Mouse (Mus musculus) limb, embryonic 14.5 days (tissue): ENCODE measurements around the gene Spire2. TPM values are rescaled to one million over a fixed set of nuclear protein-coding genes. Genes with fewer than 3 reads are reported as not detected.
A peak's percentile ranks its signal among the peaks of the same experiment; 100 is the strongest.

Experiments
- ATAC-seq: fragments of 200-750 bp; cut with Nextera tagmentation; 2 replicates; pipeline ENCODE4 v1.8.0; 2017; ENCODE audit warnings: low read depth, moderate number of reproducible peaks, moderate TSS enrichment; ENCODE audit not compliant: low FRiP score
- DNase-seq: peaks from one replicate; pipeline ENCODE4 v3.0.0-alpha.2; 2015; ENCODE audit warnings: low spot score
- H3K27ac ChIP-seq: fragments of 300-500 bp; sonication (generic); replicated peaks from 2 replicates; pipeline ENCODE4 v1.5.1; 2014; ENCODE audit warnings: low read depth, mild to moderate bottlenecking, low read length, moderate library complexity, mixed read lengths
- H3K27me3 ChIP-seq: fragments of 300-500 bp; sonication (generic); 2 replicates; pipeline ENCODE4 v1.6.1; 2014; ENCODE audit warnings: low read length, mixed read lengths; ENCODE audit not compliant: control insufficient read depth, insufficient read depth
- H3K36me3 ChIP-seq: fragments of 300-500 bp; sonication (generic); 2 replicates; pipeline ENCODE4 v1.6.1; 2014; ENCODE audit warnings: mild to moderate bottlenecking, low read length, moderate library complexity, mixed read lengths; ENCODE audit not compliant: control insufficient read depth, insufficient read depth
- H3K4me1 ChIP-seq: fragments of 300-500 bp; sonication (generic); 2 replicates; pipeline ENCODE4 v1.6.1; 2014; ENCODE audit warnings: antibody characterized with exemption, low read length, mixed read lengths; ENCODE audit not compliant: control insufficient read depth, insufficient read depth
- H3K4me2 ChIP-seq: fragments of 300-500 bp; sonication (generic); replicated peaks from 2 replicates; pipeline ENCODE4 v1.6.1; 2014; ENCODE audit warnings: low read depth, mild to moderate bottlenecking, low read length, moderate library complexity; ENCODE audit not compliant: severe bottlenecking
- H3K4me3 ChIP-seq: fragments of 300-500 bp; sonication (generic); replicated peaks from 2 replicates; pipeline ENCODE4 v1.5.1; 2014; ENCODE audit warnings: low read length
- H3K9ac ChIP-seq: fragments of 300-500 bp; sonication (generic); 2 replicates; pipeline ENCODE4 v1.6.1; 2014; ENCODE audit warnings: mild to moderate bottlenecking, low read depth, low read length, moderate library complexity; ENCODE audit not compliant: severe bottlenecking
- H3K9me3 ChIP-seq: fragments of 300-500 bp; sonication (generic); 2 replicates; pipeline ENCODE4 v1.6.1; 2016; ENCODE audit warnings: low read length; ENCODE audit not compliant: control insufficient read depth
- POLR2A ChIP-seq: fragments of 200-500 bp; IDR thresholded peaks from 2 replicates; pipeline ENCODE4 v1.8.0; 2012; ENCODE audit warnings: inconsistent platforms, mild to moderate bottlenecking, moderate library complexity, borderline replicate concordance; ENCODE audit not compliant: insufficient read depth, insufficient read length; ENCODE audit errors: extremely low read depth
- WGBS: fragments of 180-500 bp; shearing (Covaris S2); extraction: QIAGEN DNeasy Blood & Tissue Kit; methylation state at CpG from one replicate; pipeline ENCODE4 v1.1.7; 2014; 5-methylcytosine and 5-hydroxymethylcytosine counted together
- polyA plus RNA-seq, 2 experiments: library from polyadenylated mRNA; depleted of rRNA in 1 of 2; stranded (reverse) in 1 of 2; unstranded in 1 of 2; fragments of >200 nt; fragmentation: Nextera tagmentation in 1 of 2; extraction: Ambion mirVana in 1 of 2; gene quantifications; 2 replicates each; pipeline versions ENCODE4 v1.2.1 to v1.2.3; 2012 to 2014

The Spire2 gene
- polyA plus RNA-seq, 2 experiments: 0.67 to 1.2 TPM

DNA sequence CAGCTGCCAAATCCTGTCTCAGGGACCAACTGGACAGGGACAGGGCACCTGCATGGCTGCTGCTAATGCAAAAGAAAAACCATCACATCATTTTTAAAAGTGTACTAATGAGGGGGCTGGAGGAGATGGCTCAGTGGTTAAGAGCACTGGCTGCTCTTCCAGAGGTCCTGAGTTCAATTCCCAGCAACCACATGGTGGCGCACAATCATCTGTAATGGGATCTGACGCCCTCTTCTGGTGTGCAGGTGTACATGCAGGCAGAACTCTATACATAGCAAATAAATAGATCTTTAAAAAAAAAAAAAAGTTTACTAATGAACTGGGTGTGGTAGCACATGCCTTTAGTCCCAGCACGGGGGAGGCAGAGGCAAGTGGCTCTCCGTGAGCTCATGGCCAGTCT lies 23.8 kb upstream of the Spire2 start:
- no peak for TF ChIP-seq POLR2A
- ATAC-seq (no peak), DNase-seq (no peak)
- H3K9ac ChIP-seq: no peak overlapping the region
- H3K4me3 ChIP-seq: no peak overlapping the region
- peaks cover 16% of the 10 kb centered on the region for H3K36me3 ChIP-seq
- H3K27ac ChIP-seq: no peak overlapping the region
- no peaks in the 10 kb centered on the region for H3K9me3 ChIP-seq
- WGBS: 75% methylated on average over 4 of the region's 4 CpGs
- H3K4me1 ChIP-seq: no peaks in the 10 kb centered on the region
- H3K4me2 ChIP-seq: no peak overlapping the region
- H3K27me3 ChIP-seq: no peaks in the 10 kb centered on the region

DNA sequence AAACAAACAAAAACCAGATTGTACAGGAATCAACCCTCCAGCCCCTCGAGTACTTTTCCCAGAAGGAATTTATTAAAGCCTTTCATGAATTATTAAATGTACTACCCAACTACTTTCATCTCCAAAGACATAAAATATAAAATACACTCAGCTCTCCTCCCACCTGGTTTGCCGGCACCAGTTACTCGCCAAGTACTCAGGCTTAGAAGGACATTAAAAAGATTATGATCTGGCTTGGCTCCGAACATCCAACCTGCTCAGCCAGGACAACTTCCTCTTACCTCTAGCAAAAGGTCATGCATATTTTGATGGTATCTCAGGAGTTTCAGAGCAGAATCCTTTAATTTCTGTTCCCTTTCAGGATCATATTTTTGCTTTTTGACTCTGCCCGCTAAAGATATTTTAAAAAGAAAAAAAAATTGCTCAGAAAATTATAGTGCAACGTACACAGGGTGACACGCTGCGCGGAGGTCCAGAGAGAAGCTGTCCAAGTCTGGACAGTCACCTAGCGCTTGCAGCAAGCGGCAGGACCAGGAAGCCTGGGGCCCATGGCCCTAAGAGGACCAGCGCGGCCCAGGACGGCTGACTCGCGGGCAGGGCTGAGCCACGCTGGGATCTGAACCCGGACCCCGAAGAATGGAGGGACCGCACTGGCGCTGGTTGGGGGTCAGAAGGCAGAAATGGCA lies 14.6 kb upstream of the Spire2 start:
- no peak for DNase-seq
- ATAC-seq: peak; percentile 59; the same call in 1 of the 2 replicates
- no peaks in the 10 kb centered on the region for H3K27me3 ChIP-seq
- no peaks in the 10 kb centered on the region for H3K36me3 ChIP-seq
- H3K4me2 ChIP-seq: peak overlapping the region; percentile 83
- peaks cover 4% of the 10 kb centered on the region; the same call in 1 of the 2 replicates for H3K4me1 ChIP-seq
- TF ChIP-seq POLR2A: no peak
- WGBS: 5% methylated on average over 16 of the region's 21 CpGs
- H3K9ac ChIP-seq: peak overlapping the region; percentile 64
- no peak overlapping the region for H3K27ac ChIP-seq
- H3K4me3 ChIP-seq: peak overlapping the region; percentile 57
- H3K9me3 ChIP-seq: no peaks in the 10 kb centered on the region

DNA sequence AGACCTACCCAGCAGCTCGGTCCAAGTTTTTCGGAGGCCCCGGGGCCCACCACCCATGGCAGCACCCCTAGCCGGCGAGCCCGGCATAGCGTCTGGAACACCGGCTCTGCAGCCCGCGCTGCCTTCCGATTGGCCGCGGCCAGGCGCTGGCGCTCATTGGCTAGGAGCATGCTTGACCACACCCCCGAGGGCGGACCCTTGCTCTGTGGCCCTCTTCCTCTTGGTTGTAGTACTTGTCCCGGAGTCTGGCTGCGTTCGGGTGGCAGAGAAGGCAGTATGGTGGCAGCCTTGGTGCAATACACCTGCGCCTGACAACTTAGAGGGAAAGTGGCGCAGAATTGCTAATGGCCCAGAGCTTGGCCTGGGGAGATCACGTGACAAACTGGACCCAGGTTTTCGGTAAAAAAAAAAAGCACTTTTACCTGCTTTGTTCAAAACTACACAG lies 14.0 kb upstream of the Spire2 start, which contains the start of gene Fanca:
Gene Fanca (minus strand): TSS at position 110 of the 445 bp plus-strand sequence.
- peak; percentile 100 for ATAC-seq

DNA sequence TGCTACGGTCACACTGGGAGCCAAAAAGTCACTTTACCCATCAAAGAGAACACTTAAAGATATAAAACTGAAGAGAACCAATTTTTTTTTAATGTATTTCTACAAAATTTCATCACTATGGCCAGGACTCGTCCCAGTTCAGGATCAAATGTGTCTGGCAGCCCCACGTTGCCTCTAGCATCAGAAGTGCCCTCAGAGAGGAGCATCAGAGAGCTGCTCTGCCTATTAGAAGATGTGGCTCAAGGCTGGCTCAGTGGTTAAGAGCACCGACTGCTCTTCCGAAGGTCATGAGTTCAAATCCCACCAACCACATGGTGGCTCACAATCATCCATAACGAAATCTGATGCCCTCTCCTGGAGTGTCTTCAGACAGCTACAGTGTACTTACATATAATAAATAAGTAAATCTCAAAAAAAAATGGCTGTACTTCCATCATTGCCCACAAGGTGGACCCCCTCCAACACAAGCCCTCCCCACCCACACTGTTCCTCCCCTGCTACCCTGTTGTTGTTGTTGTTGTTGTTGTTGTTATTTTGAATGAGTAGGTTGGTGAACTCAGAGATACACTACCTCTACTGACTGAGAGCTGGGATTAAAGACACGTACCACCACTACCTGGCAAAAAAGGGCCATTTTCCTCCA lies 12.9 kb upstream of the Spire2 start:
- H3K36me3 ChIP-seq: no peaks in the 10 kb centered on the region
- peaks cover 4% of the 10 kb centered on the region; the same call in 1 of the 2 replicates for H3K4me1 ChIP-seq
- no peak for TF ChIP-seq POLR2A
- no peak overlapping the region for H3K9ac ChIP-seq
- DNase-seq (peak; percentile 39), ATAC-seq (no peak)
- H3K9me3 ChIP-seq: no peaks in the 10 kb centered on the region
- H3K4me3 ChIP-seq: no peak overlapping the region
- 30% methylated on average over 7 of the region's 7 CpGs for WGBS
- no peak overlapping the region for H3K27ac ChIP-seq
- H3K27me3 ChIP-seq: no peaks in the 10 kb centered on the region
- no peak overlapping the region for H3K4me2 ChIP-seq

More for the DNA sequence above, 14.0 kb upstream of the Spire2 start, which contains the start of gene Fanca:
- H3K4me2 ChIP-seq: peak within 1 kb of the TSS; percentile 83
- peak within 1 kb of the TSS; percentile 64 for H3K9ac ChIP-seq
- 0 out of 2 replicates have a peak, but pooled peaks have one; percentile 8 for TF ChIP-seq POLR2A
- no peaks in the 10 kb centered on the region for H3K36me3 ChIP-seq
- H3K27me3 ChIP-seq: no peaks in the 10 kb centered on the region
- H3K4me1 ChIP-seq: peaks cover 4% of the 10 kb centered on the region; the same call in 1 of the 2 replicates
- no peaks in the 10 kb centered on the region for H3K9me3 ChIP-seq
- DNase-seq: peak; percentile 96
- under 1% methylated on average over 16 of the region's 24 CpGs for WGBS
- peak within 1 kb of the TSS; percentile 57 for H3K4me3 ChIP-seq
- no peak within 1 kb of the TSS for H3K27ac ChIP-seq

DNA sequence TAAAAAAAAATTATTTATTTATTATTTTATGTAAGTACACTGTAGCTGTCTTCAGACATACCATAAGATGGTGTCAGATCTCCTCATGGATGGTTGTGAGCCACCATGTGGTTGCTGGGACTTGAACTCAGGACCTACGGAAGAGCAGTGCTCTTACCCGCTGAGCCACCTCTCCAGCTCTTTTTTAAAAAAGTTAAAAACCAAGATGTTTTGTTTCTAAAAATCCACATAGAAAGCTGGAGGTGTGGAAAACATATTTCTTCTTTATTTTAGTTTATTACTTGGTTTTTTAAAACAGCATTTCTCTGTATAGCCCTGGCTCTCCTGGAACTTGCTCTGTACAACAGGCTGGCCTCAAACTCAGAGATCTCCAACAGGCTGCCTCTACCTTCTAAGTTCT lies 4.0 kb upstream of the Spire2 start:
- no peak overlapping the region for H3K4me2 ChIP-seq
- no peak overlapping the region for H3K27ac ChIP-seq
- H3K4me1 ChIP-seq: 0 out of 2 replicates have a peak, but pooled peaks cover 5% of the 10 kb centered on the region
- peaks cover 8% of the 10 kb centered on the region; the same call in 1 of the 2 replicates for H3K27me3 ChIP-seq
- ATAC-seq (no peak), DNase-seq (no peak)
- H3K36me3 ChIP-seq: no peaks in the 10 kb centered on the region
- H3K9me3 ChIP-seq: no peaks in the 10 kb centered on the region
- no peak for TF ChIP-seq POLR2A
- 95% methylated on average over 2 of the region's 2 CpGs for WGBS
- H3K9ac ChIP-seq: no peak overlapping the region
- no peak overlapping the region for H3K4me3 ChIP-seq
